ENCODE assay signal across 9 mouse cellular contexts in the genomic region with DNA sequence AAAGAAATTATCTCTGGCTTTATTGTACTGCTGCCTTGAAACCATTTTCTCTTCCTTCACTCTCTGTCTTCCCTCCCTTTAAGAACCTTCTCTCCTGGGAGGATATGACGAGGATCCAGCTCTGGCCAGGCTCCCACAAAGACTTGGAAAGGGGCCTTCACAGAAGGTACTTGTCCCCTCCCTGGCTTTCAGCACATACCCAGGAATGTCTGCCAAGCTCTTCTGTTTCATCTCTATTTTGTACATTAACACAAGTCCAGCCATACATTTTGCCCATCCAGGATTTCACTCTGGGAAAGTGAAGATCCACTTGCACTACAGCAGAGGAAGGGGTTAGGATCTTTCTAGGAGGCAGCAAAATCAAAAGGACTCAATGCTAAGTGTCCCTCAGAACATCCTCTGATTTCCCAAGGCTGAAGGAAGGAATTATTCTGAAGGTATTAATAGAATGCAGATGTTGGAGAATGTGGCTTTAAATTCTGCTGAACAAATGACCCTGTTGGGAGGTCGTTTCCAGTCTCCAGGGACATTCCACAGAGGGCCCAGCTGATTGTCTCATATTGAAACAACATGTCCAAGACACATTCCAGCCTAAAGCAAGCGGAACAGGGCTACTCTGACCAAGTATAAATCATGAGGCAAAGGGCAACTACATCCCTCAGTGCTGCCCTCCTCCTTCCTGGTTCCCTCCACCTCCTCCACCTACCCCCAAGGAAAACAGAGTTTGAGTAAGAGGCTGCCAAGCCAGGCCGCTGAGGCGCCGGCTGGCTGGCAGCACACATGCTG.
DNase-seq lines count a peak whose midpoint lies in the region; ATAC-seq lines count a peak whose summit lies in the region.
"Had no signal": no experiment of that assay in that cellular context is flagged by ENCODE, and none has a peak within 500 bp of the region (broad histone marks: within the 10 kb centered on the region; RNA-seq: fewer than 3 reads in every experiment).

No protein-coding gene starts in this region.

- H3K4me3 ChIP-seq in kidney, embryonic 16.5 days (ENCODE audit: low read length) = no peak overlapping the region
- no peak overlapping the region for H3K4me3 ChIP-seq in liver, embryonic 11.5 days (ENCODE audit: low read depth, low read length)
- H3K4me3 ChIP-seq: midbrain, embryonic 12.5 days had no signal

- no peak overlapping the region for H3K4me2 ChIP-seq in kidney, embryonic 16.5 days (replicated peaks; ENCODE audit: low read depth, low read length)
- no peak overlapping the region for H3K4me2 ChIP-seq in liver, embryonic 11.5 days
- H3K4me2 ChIP-seq: midbrain, embryonic 12.5 days had no signal

- peaks cover 22% of the 10 kb centered on the region; the same call in 1 of the 2 replicates for H3K4me1 ChIP-seq in kidney, embryonic 16.5 days (ENCODE audit: insufficient read depth, low read length)
- H3K4me1 ChIP-seq in liver, embryonic 11.5 days (replicated peaks; ENCODE audit: control insufficient read depth, insufficient read depth, low read length) = no peaks in the 10 kb centered on the region
- H3K4me1 ChIP-seq: midbrain, embryonic 12.5 days had no signal

- H3K27ac ChIP-seq in kidney, embryonic 16.5 days (ENCODE audit: low read length) = peak overlapping the region; percentile 76
- no peak overlapping the region for H3K27ac ChIP-seq in liver, embryonic 11.5 days (ENCODE audit: low read depth, low read length)
- H3K27ac ChIP-seq: midbrain, embryonic 12.5 days had no signal

- intact Hi-C loops in gastrocnemius, postnatal 36 days (cut with DNase I) = no loop called here

- H3K36me3 ChIP-seq in kidney, embryonic 16.5 days (ENCODE audit: insufficient read depth, low read length) = no peaks in the 10 kb centered on the region
- no peaks in the 10 kb centered on the region for H3K36me3 ChIP-seq in liver, embryonic 11.5 days (ENCODE audit: control insufficient read depth, insufficient read depth, low read length)
- H3K36me3 ChIP-seq: midbrain, embryonic 12.5 days had no signal

- peak; percentile 98 for ATAC-seq in kidney, embryonic 16.5 days (ENCODE audit: low FRiP score, low TSS enrichment)
- no peak for ATAC-seq in liver, embryonic 11.5 days (replicated peaks; ENCODE audit: low FRiP score)

- no peak overlapping the region for H3K9ac ChIP-seq in kidney, embryonic 16.5 days (replicated peaks; ENCODE audit: low read length)
- no peak overlapping the region for H3K9ac ChIP-seq in liver, embryonic 11.5 days (ENCODE audit: low read depth, low read length)
- H3K9ac ChIP-seq: midbrain, embryonic 12.5 days had no signal

- peak; percentile 91 for DNase-seq in NIH3T3 (ENCODE audit: low read depth)
- peak; percentile 42 for DNase-seq in adrenal gland, postnatal 10 days
- DNase-seq in gastrocnemius, postnatal 36 days = peak; percentile 29 to 34
- DNase-seq in ovary, postnatal 14 days (ENCODE audit: low spot score) = peak; percentile 13
- no peak for DNase-seq in thymus, postnatal 25 days
- no peak for DNase-seq in liver, embryonic 11.5 days (ENCODE audit: low spot score)
- no peak for DNase-seq in thymus, postnatal 14 days

- WGBS in kidney, embryonic 16.5 days = 17% methylated on average over 6 of the region's 6 CpGs
- 52% methylated on average over 6 of the region's 6 CpGs for WGBS in liver, embryonic 11.5 days

- no peaks in the 10 kb centered on the region for H3K27me3 ChIP-seq in kidney, embryonic 16.5 days (ENCODE audit: insufficient read depth, low read length)
- H3K27me3 ChIP-seq in liver, embryonic 11.5 days (replicated peaks; ENCODE audit: control insufficient read depth, insufficient read depth, low read length) = no peaks in the 10 kb centered on the region
- H3K27me3 ChIP-seq: midbrain, embryonic 12.5 days had no signal

- no peaks in the 10 kb centered on the region for H3K9me3 ChIP-seq in kidney, embryonic 16.5 days (ENCODE audit: low read length)
- no peaks in the 10 kb centered on the region for H3K9me3 ChIP-seq in liver, embryonic 11.5 days (ENCODE audit: control insufficient read depth, low read length)
- H3K9me3 ChIP-seq: midbrain, embryonic 12.5 days had no signal

Comparison
In these comparisons a context has a peak if more than half of its experiments do, and no peak if none do; other contexts are left out.
1. DNase-seq: peak in NIH3T3 (single experiment), adrenal gland, postnatal 10 days (single experiment), gastrocnemius, postnatal 36 days (2 of 2) and ovary, postnatal 14 days (single experiment); none in thymus, postnatal 25 days (single experiment), liver, embryonic 11.5 days (single experiment) and thymus, postnatal 14 days (single experiment).